Mouse (Mus musculus): Measurements from ENCODE around the gene Lrig1. TPM values are rescaled to one million over a fixed set of nuclear protein-coding genes. Genes with fewer than 3 reads are reported as not detected.

Gene Lrig1
- polyA plus RNA-seq, 1 experiment from 2014 or later = 17.1 TPM

DNA sequence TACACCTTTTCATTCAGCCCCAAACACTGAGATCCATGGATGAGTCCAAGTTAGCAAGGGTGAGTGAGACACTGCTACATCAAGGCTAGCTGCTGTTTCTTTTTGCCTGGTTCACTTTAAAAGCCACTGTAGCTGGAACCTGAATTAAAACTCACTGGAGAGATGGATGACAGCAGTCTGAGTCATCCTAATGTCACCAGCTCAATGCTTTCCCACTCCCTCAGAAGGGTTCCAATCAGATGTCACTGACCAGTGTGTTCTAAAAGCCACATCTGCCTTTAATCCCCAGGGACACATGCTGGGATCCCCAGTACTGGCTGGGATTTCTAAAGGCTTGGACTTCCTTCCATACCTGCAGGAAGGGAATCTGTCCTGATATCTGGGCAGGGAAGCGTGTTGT is 57.9 kb downstream of the Lrig1 start:
- Histone ChIP-seq H3K4me2 (ENCODE audit: low read length) (no peak overlapping the region), H3K9ac (replicated peaks; ENCODE audit: low read length) (no peak overlapping the region)

DNA sequence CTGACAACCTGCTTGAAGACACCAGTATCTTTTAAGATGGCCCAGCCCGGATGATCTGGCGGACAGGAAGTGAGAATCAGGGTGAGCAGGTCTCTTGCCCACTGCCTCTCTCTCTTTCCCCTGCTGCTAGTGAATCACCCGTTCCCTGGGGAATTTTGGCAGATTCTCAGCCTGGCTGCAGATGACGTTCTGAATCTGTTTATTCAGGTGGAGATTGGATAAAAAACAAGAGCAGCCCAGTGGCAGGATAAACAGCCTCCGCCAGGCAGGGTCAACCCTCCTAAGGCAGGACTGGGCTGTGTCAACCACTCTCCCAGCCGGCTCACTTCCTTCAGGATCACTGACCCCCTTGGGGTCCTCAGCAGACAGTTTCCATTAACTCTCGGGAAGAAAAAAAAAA is 59.7 kb downstream of the Lrig1 start:
- 47% methylated on average over 7 of the region's 7 CpGs for WGBS
- Histone ChIP-seq H3K4me2 (ENCODE audit: low read length) (no peak overlapping the region), H3K27ac (replicated peaks; ENCODE audit: low read depth, low read length) (no peak overlapping the region), H3K27me3 (ENCODE audit: control insufficient read depth, insufficient read depth, low read length) (no peaks in the 10 kb centered on the region), H3K4me3 (replicated peaks; ENCODE audit: low read depth, low read length) (no peak overlapping the region), H3K36me3 (ENCODE audit: control insufficient read depth, insufficient read depth, low read length) (no peaks in the 10 kb centered on the region), H3K4me1 (ENCODE audit: control insufficient read depth, insufficient read depth, low read length) (0 out of 2 replicates have a peak, but pooled peaks cover 9% of the 10 kb centered on the region), H3K9ac (replicated peaks; ENCODE audit: low read length) (no peak overlapping the region), H3K9me3 (ENCODE audit: control insufficient read depth, low read length) (no peaks in the 10 kb centered on the region)
- ATAC-seq (ENCODE audit: low FRiP score, low TSS enrichment) (no peak), DNase-seq (peak; percentile 71)

More for the DNA sequence above, 57.9 kb downstream of the Lrig1 start:
- no peak overlapping the region for H3K27ac ChIP-seq (replicated peaks; ENCODE audit: low read depth, low read length)
- H3K27me3 ChIP-seq (ENCODE audit: control insufficient read depth, insufficient read depth, low read length) = no peaks in the 10 kb centered on the region
- peaks cover 14% of the 10 kb centered on the region for H3K4me1 ChIP-seq (ENCODE audit: control insufficient read depth, insufficient read depth, low read length)
- H3K36me3 ChIP-seq (ENCODE audit: control insufficient read depth, insufficient read depth, low read length) = no peaks in the 10 kb centered on the region
- WGBS = 84% methylated on average over 1 of the region's 1 CpGs
- ATAC-seq (ENCODE audit: low FRiP score, low TSS enrichment) (no peak), DNase-seq (no peak)
- H3K9me3 ChIP-seq (ENCODE audit: control insufficient read depth, low read length) = no peaks in the 10 kb centered on the region
- H3K4me3 ChIP-seq (replicated peaks; ENCODE audit: low read depth, low read length) = no peak overlapping the region

DNA sequence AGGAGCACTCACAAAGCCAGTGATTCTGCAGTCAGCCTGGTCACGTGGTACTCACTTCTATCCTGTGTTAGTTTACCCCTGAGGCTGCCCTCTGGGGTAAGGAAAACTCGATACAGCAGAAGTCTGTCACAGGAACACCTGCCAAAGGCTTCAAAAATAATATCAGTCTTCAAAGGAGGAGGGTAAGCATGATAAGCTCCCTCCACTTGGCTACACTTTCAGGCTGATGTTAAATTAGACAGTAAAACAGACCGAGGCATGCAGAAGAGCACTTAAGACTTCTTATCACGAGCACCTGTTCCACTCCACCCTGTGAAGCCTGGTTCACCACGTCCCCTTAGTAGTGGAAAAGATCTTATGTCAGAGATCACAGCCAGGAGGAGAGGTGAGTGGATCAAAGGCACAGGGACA is 62.9 kb downstream of the Lrig1 start:
- no peak overlapping the region for H3K4me2 ChIP-seq (ENCODE audit: low read length)
- H3K27me3 ChIP-seq (ENCODE audit: control insufficient read depth, insufficient read depth, low read length) = no peaks in the 10 kb centered on the region
- no peak overlapping the region for H3K27ac ChIP-seq (replicated peaks; ENCODE audit: low read depth, low read length)
- DNase-seq = no peak
- no peaks in the 10 kb centered on the region for H3K36me3 ChIP-seq (ENCODE audit: control insufficient read depth, insufficient read depth, low read length)
- no peaks in the 10 kb centered on the region for H3K9me3 ChIP-seq (ENCODE audit: control insufficient read depth, low read length)
- H3K4me3 ChIP-seq (replicated peaks; ENCODE audit: low read depth, low read length) = no peak overlapping the region
- no peak for ATAC-seq (ENCODE audit: low FRiP score, low TSS enrichment)
- peaks cover 9% of the 10 kb centered on the region; the same call in 1 of the 2 replicates for H3K4me1 ChIP-seq (ENCODE audit: control insufficient read depth, insufficient read depth, low read length)
- WGBS = 64% methylated on average over 5 of the region's 5 CpGs
- H3K9ac ChIP-seq (replicated peaks; ENCODE audit: low read length) = no peak overlapping the region

DNA sequence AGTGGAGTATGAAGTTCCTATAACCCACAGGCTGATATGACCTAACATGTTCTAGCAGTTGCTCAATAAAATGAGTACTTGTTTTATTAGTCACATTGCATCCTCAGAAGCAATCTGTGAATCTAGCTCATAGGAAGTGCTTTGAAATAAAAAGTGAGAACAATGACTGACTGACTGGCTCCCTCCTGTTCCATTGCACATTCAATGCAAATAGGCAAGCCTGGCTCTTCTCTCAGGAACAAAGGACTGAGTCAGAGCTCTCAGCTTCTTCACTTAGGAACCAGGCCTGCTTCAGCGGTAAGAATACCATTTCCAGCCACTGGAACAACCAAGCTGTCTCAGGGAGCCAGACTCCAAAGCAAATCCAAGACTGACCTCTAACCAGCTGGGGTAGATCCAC is 64.6 kb downstream of the Lrig1 start:
- H3K4me3 ChIP-seq (replicated peaks; ENCODE audit: low read depth, low read length) = no peak overlapping the region
- H3K36me3 ChIP-seq (ENCODE audit: control insufficient read depth, insufficient read depth, low read length) = no peaks in the 10 kb centered on the region
- no peak overlapping the region for H3K9ac ChIP-seq (replicated peaks; ENCODE audit: low read length)
- no peaks in the 10 kb centered on the region for H3K27me3 ChIP-seq (ENCODE audit: control insufficient read depth, insufficient read depth, low read length)
- 0 out of 2 replicates have a peak overlapping the region, but pooled peaks have one; percentile 9 for H3K27ac ChIP-seq (replicated peaks; ENCODE audit: low read depth, low read length)
- WGBS = 13% methylated on average over 1 of the region's 1 CpGs
- DNase-seq = no peak
- no peak overlapping the region for H3K4me2 ChIP-seq (ENCODE audit: low read length)
- H3K4me1 ChIP-seq (ENCODE audit: control insufficient read depth, insufficient read depth, low read length) = peaks cover 16% of the 10 kb centered on the region
- no peak for ATAC-seq (ENCODE audit: low FRiP score, low TSS enrichment)
- H3K9me3 ChIP-seq (ENCODE audit: control insufficient read depth, low read length) = no peaks in the 10 kb centered on the region

DNA sequence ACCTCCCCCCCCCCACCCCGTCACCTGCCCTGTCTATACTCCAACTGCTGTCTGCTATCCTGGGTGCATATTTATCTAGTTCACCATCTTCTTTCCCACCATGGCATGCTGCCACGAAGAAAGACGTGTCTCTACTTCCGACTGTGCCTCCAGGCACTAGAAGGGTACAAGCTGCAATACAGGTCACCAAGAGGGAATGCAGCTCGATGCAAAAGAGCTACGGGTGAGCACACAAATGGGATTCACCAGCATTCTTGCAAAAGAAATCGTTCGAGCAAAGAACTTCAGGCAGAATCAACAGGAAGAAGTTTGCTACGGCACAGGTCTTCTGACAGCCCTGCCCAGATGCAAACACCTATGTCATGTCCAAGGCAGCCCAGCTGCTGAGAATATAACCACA is 65.2 kb downstream of the Lrig1 start:
- no peak overlapping the region for H3K9ac ChIP-seq (replicated peaks; ENCODE audit: low read length)
- no peaks in the 10 kb centered on the region for H3K36me3 ChIP-seq (ENCODE audit: control insufficient read depth, insufficient read depth, low read length)
- H3K9me3 ChIP-seq (ENCODE audit: control insufficient read depth, low read length) = no peaks in the 10 kb centered on the region
- peaks cover 21% of the 10 kb centered on the region for H3K4me1 ChIP-seq (ENCODE audit: control insufficient read depth, insufficient read depth, low read length)
- WGBS = 55% methylated on average over 9 of the region's 9 CpGs
- no peaks in the 10 kb centered on the region for H3K27me3 ChIP-seq (ENCODE audit: control insufficient read depth, insufficient read depth, low read length)
- no peak for DNase-seq
- 0 out of 2 replicates have a peak overlapping the region, but pooled peaks have one; percentile 9 for H3K27ac ChIP-seq (replicated peaks; ENCODE audit: low read depth, low read length)
- no peak overlapping the region for H3K4me3 ChIP-seq (replicated peaks; ENCODE audit: low read depth, low read length)
- no peak overlapping the region for H3K4me2 ChIP-seq (ENCODE audit: low read length)
- no peak for ATAC-seq (ENCODE audit: low FRiP score, low TSS enrichment)

DNA sequence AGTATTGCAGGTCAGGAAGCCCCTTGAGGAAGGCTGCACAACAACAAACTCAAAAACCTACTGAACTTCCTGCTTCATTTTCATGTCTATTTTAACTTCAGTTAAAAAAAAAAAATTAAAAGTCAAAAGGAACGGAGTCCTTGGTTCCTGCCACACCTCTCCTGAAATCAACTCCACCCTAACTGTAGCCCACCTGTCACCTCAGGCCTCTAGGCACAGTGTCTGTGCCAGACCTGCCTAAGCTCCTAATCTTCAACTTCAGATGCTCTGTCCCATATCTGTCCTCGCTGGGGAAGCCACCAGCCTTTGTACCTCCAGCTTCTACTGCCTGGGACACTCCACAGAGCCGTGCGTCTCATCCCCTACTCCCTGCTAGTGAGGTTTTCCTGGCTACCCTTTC is 65.7 kb downstream of the Lrig1 start:
- Histone ChIP-seq H3K4me1 (ENCODE audit: control insufficient read depth, insufficient read depth, low read length) (peaks cover 21% of the 10 kb centered on the region), H3K27me3 (ENCODE audit: control insufficient read depth, insufficient read depth, low read length) (no peaks in the 10 kb centered on the region), H3K4me2 (ENCODE audit: low read length) (no peak overlapping the region), H3K4me3 (replicated peaks; ENCODE audit: low read depth, low read length) (no peak overlapping the region), H3K9me3 (ENCODE audit: control insufficient read depth, low read length) (no peaks in the 10 kb centered on the region), H3K36me3 (ENCODE audit: control insufficient read depth, insufficient read depth, low read length) (no peaks in the 10 kb centered on the region), H3K9ac (replicated peaks; ENCODE audit: low read length) (no peak overlapping the region), H3K27ac (replicated peaks; ENCODE audit: low read depth, low read length) (no peak overlapping the region)
- 85% methylated on average over 4 of the region's 4 CpGs for WGBS
- DNase-seq = no peak
- no peak for ATAC-seq (ENCODE audit: low FRiP score, low TSS enrichment)

DNA sequence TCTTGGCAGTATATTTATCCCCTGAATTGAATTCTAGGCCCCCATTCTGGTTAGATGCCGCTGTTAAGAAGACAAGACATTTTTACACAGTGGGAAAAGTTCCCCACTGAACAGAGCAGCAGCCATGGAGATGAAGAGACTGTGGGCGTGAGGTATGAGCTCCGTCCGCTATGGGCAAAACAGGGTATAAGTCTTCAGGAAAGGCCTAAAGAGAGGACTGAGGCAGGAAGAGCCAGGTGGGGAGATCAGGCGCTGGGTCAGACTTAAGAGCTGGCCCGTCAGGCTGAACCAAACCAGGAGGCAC is 68.2 kb downstream of the Lrig1 start:
- Histone ChIP-seq H3K36me3 (ENCODE audit: control insufficient read depth, insufficient read depth, low read length) (no peaks in the 10 kb centered on the region), H3K4me1 (ENCODE audit: control insufficient read depth, insufficient read depth, low read length) (peaks cover 17% of the 10 kb centered on the region), H3K4me3 (replicated peaks; ENCODE audit: low read depth, low read length) (no peak overlapping the region), H3K9me3 (ENCODE audit: control insufficient read depth, low read length) (no peaks in the 10 kb centered on the region), H3K9ac (replicated peaks; ENCODE audit: low read length) (no peak overlapping the region), H3K27ac (replicated peaks; ENCODE audit: low read depth, low read length) (peak overlapping the region; percentile 75), H3K4me2 (ENCODE audit: low read length) (no peak overlapping the region), H3K27me3 (ENCODE audit: control insufficient read depth, insufficient read depth, low read length) (no peaks in the 10 kb centered on the region)
- ATAC-seq (ENCODE audit: low FRiP score, low TSS enrichment) (peak; percentile 35), DNase-seq (no peak)
- WGBS = 22% methylated on average over 6 of the region's 6 CpGs

DNA sequence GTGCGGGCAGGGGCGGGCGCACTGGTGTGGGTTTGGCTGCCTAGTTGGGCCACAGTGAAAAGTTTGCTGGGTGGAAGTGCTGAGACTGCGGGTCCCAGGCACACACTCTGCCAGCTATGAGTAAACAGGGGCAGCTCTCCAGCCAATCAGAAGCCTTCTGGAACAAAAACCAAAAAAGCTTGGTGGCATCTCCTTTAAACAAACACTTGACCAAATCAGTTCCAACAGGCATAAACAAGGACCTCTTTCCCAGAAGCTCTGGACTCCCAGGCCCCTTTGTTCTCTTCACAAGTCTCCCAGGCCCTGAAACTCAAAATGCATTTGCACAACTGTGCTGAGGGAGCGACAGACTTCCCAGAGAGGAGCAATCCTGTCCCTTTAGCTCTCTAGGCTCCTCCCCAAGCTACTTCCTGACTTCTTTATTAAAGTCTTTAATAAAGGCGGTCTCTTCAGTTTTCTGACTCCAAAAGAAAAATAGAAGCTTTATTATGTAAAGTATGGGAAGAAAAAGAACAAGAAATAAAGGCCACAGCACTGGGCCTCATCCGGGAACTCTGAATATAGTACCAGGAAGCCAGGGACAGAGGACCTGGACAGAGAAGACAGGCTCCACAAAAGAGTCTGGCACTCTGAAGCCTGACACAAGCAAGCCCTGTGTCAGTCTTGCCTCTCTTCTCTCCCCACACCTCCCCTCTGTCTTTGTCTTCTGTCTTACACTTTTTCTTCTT is 68.7 kb downstream of the Lrig1 start:
- WGBS = 31% methylated on average over 7 of the region's 7 CpGs
- H3K4me2 ChIP-seq (ENCODE audit: low read length) = no peak overlapping the region
- H3K4me3 ChIP-seq (replicated peaks; ENCODE audit: low read depth, low read length) = no peak overlapping the region
- ATAC-seq (ENCODE audit: low FRiP score, low TSS enrichment) = peak; percentile 86
- peaks cover 16% of the 10 kb centered on the region for H3K4me1 ChIP-seq (ENCODE audit: control insufficient read depth, insufficient read depth, low read length)
- H3K27ac ChIP-seq (replicated peaks; ENCODE audit: low read depth, low read length) = peak overlapping the region; percentile 75
- peak; percentile 67 for DNase-seq
- H3K27me3 ChIP-seq (ENCODE audit: control insufficient read depth, insufficient read depth, low read length) = no peaks in the 10 kb centered on the region
- H3K9ac ChIP-seq (replicated peaks; ENCODE audit: low read length) = no peak overlapping the region
- no peaks in the 10 kb centered on the region for H3K36me3 ChIP-seq (ENCODE audit: control insufficient read depth, insufficient read depth, low read length)
- no peaks in the 10 kb centered on the region for H3K9me3 ChIP-seq (ENCODE audit: control insufficient read depth, low read length)

DNA sequence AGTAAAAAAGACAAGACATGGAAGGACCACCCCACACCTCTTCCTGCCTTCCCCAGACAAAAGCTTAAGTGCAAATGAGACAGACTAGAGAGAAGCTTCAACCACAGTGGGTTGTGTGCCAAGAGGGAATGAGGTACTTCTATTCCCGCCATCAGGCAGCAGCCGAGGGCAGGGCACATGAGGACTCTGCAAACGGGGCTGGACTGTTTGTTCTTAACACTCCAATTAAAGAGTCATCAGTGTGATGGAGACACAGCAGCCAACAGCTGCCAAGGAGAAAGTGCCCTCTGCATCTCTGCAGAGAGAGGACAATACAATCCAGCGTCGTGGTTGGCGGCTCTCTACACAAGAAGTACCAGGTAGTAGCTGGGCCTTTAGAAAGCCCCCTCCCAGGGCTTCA is 71.2 kb downstream of the Lrig1 start:
- Histone ChIP-seq H3K27me3 (ENCODE audit: control insufficient read depth, insufficient read depth, low read length) (no peaks in the 10 kb centered on the region), H3K36me3 (ENCODE audit: control insufficient read depth, insufficient read depth, low read length) (peaks cover 11% of the 10 kb centered on the region), H3K4me1 (ENCODE audit: control insufficient read depth, insufficient read depth, low read length) (peaks cover 16% of the 10 kb centered on the region), H3K9me3 (ENCODE audit: control insufficient read depth, low read length) (no peaks in the 10 kb centered on the region), H3K4me2 (ENCODE audit: low read length) (no peak overlapping the region), H3K9ac (replicated peaks; ENCODE audit: low read length) (no peak overlapping the region), H3K4me3 (replicated peaks; ENCODE audit: low read depth, low read length) (no peak overlapping the region), H3K27ac (replicated peaks; ENCODE audit: low read depth, low read length) (no peak overlapping the region)
- DNase-seq = no peak
- no peak for ATAC-seq (ENCODE audit: low FRiP score, low TSS enrichment)
- whole genome bisulfite sequencing = 68% methylated on average over 6 of the region's 6 CpGs
